9 mouse cellular contexts compared by ENCODE assay signal in the genomic region with DNA sequence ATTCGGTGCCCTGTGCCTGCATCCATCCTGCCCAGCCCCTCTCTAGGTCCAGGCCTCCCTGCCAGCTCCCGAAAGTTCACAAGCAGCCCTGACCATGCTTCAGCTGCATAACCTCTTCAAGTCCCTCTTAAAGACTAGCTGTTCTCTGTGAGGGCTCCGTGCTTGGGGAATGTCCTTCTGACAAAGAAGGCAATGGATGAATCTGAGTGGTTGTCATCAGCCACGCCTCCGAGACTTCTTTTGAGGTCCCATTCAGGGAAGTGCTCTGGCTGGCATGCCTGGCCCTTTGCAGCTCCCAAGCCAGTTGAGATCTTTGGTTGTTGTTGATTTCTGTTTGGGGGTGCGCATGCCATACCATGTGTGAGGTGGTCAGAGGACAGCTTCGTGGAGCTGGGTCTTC.
DNase-seq lines count a peak whose midpoint lies in the region; ATAC-seq lines count a peak whose summit lies in the region.
"Had no signal": no experiment of that assay in that cellular context is flagged by ENCODE, and none has a peak within 500 bp of the region (broad histone marks: within the 10 kb centered on the region; RNA-seq: fewer than 3 reads in every experiment).

No protein-coding gene starts in this region.

- DNase-seq in 3T3-L1 (ENCODE audit: low read depth, low spot score) = peak; percentile 36
- peak; percentile 48 for DNase-seq in ZHBTc4 (ENCODE audit: low read depth, low spot score)
- no peak for DNase-seq in liver, embryonic 11.5 days (ENCODE audit: low spot score)
- DNase-seq in thymus, postnatal 14 days = no peak
- no peak for DNase-seq in ovary, postnatal 14 days (ENCODE audit: low spot score)
- DNase-seq in thymus, postnatal 4 days = no peak

- H3K4me1 ChIP-seq in hindbrain, embryonic 12.5 days = peaks cover 52% of the 10 kb centered on the region
- H3K4me1 ChIP-seq in liver, embryonic 11.5 days (replicated peaks; ENCODE audit: control insufficient read depth, insufficient read depth, low read length) = peaks cover 33% of the 10 kb centered on the region

- H3K9me3 ChIP-seq in hindbrain, embryonic 12.5 days (replicated peaks) = no peaks in the 10 kb centered on the region
- H3K9me3 ChIP-seq in liver, embryonic 11.5 days (ENCODE audit: control insufficient read depth, low read length) = no peaks in the 10 kb centered on the region

- 37% methylated on average over 7 of the region's 7 CpGs for WGBS in hindbrain, embryonic 12.5 days
- 69% methylated on average over 7 of the region's 7 CpGs for WGBS in liver, embryonic 11.5 days

- no peak overlapping the region for H3K4me2 ChIP-seq in hindbrain, embryonic 12.5 days (replicated peaks)
- H3K4me2 ChIP-seq in liver, embryonic 11.5 days = no peak overlapping the region

- ATAC-seq in hindbrain, embryonic 12.5 days (ENCODE audit: low FRiP score) = no peak
- ATAC-seq in liver, embryonic 11.5 days (replicated peaks; ENCODE audit: low FRiP score) = no peak
- no peak for ATAC-seq in CD4-positive, CD25-positive, alpha-beta regulatory T cell, adult 4 months

- H3K36me3 ChIP-seq in hindbrain, embryonic 12.5 days = no peaks in the 10 kb centered on the region
- no peaks in the 10 kb centered on the region for H3K36me3 ChIP-seq in liver, embryonic 11.5 days (ENCODE audit: control insufficient read depth, insufficient read depth, low read length)

- no peak overlapping the region; the same call in 1 of the 2 replicates for H3K9ac ChIP-seq in hindbrain, embryonic 12.5 days
- H3K9ac ChIP-seq in liver, embryonic 11.5 days (ENCODE audit: low read depth, low read length) = no peak overlapping the region

- H3K27me3 ChIP-seq in hindbrain, embryonic 12.5 days = no peaks in the 10 kb centered on the region
- no peaks in the 10 kb centered on the region for H3K27me3 ChIP-seq in liver, embryonic 11.5 days (replicated peaks; ENCODE audit: control insufficient read depth, insufficient read depth, low read length)

- H3K4me3 ChIP-seq in hindbrain, embryonic 12.5 days = no peak overlapping the region
- H3K4me3 ChIP-seq in liver, embryonic 11.5 days (ENCODE audit: low read depth, low read length) = no peak overlapping the region

- H3K27ac ChIP-seq in hindbrain, embryonic 12.5 days = peak overlapping the region; percentile 88
- H3K27ac ChIP-seq in liver, embryonic 11.5 days (ENCODE audit: low read depth, low read length) = peak overlapping the region; percentile 85; the same call in 1 of the 2 replicates
- H3K27ac ChIP-seq: macrophage had no signal

Comparison
In these comparisons a context has a peak if more than half of its experiments do, and no peak if none do; other contexts are left out.
1. DNase-seq: peak in 3T3-L1 (single experiment) and ZHBTc4 (single experiment); none in liver, embryonic 11.5 days (single experiment), thymus, postnatal 14 days (single experiment), ovary, postnatal 14 days (single experiment) and thymus, postnatal 4 days (single experiment).